Mouse (Mus musculus) ES-Bruce4 (cell line): ENCODE measurements around the gene Ldlrad2.
A peak's percentile ranks its signal among the peaks of the same experiment; 100 is the strongest.

Source experiments
- CTCF ChIP-seq: IDR thresholded peaks from one replicate; pipeline ENCODE4 v1.8.1; 2011; ENCODE audit warnings: low read depth, low read length
- EP300 ChIP-seq: IDR thresholded peaks from 2 replicates; pipeline ENCODE4 v1.6.1; 2011; ENCODE audit warnings: low read depth, low read length; ENCODE audit not compliant: insufficient read depth
- POLR2A ChIP-seq: IDR thresholded peaks from one replicate; pipeline ENCODE4 v1.8.1; 2011; ENCODE audit warnings: low read length; ENCODE audit not compliant: insufficient read depth

- TF ChIP-seq CTCF (peak; percentile 91), EP300 (no peak), POLR2A (no peak)
These were observed 28.3 kb downstream of the Ldlrad2 start for GRCm38 (mm10) chr4:137546003-137546525.
